ENCODE assay signal across 8 mouse cellular contexts in the genomic region with DNA sequence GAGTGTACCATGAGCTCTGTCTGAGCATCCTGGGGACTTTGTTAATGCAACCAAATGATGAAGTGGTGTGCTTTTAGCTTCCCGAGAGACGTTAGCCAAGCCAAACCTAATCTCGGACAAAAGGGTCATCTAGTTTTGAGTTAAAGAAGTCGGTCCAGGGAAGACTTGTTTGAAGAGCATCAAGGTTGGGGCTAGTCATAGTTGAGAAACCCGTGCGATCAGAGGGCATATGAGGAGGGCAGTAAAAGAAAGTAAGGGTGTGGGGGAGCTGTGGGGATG. TPM values are rescaled to one million over a fixed set of nuclear protein-coding genes. Genes with fewer than 3 reads are reported as not detected.
DNase-seq lines count a peak whose midpoint lies in the region; ATAC-seq and TF ChIP-seq lines count a peak whose summit lies in the region.

No protein-coding gene starts in this region.

- WGBS in embryonic facial prominence, embryonic 10.5 days: 14% methylated on average over 6 of the region's 6 CpGs
- WGBS in intestine, embryonic 14.5 days: 4% methylated on average over 6 of the region's 6 CpGs
- 7% methylated on average over 6 of the region's 6 CpGs for WGBS in neural tube, embryonic 13.5 days

- no peak for ATAC-seq in intestine, embryonic 14.5 days (replicated peaks; ENCODE audit: low FRiP score, low TSS enrichment, low read depth)
- no peak for ATAC-seq in neural tube, embryonic 13.5 days (ENCODE audit: low read depth)

- intact Hi-C loops in left cerebral cortex, adult 2 months (cut with DNase I): no loop called here
- intact Hi-C loops in left cerebral cortex, postnatal 36 days (cut with DNase I): no loop called here

- TF ChIP-seq CTCF in left cerebral cortex, adult 2 months (IDR thresholded peaks at IDR 0.05): no peak

- peak overlapping the region; percentile 85 for H3K9ac ChIP-seq in intestine, embryonic 14.5 days (ENCODE audit: low read length)
- H3K9ac ChIP-seq in neural tube, embryonic 13.5 days: peak overlapping the region; percentile 87

- DNase-seq in left cerebral cortex, adult 2 months (ENCODE audit: extremely low spot score in 1 of 2, low spot score in 2 of 2): no peak
- no peak for DNase-seq in left cerebral cortex, postnatal 36 days (ENCODE audit: low spot score in 2 of 2)
- DNase-seq in embryonic facial prominence, embryonic 10.5 days (ENCODE audit: low spot score): no peak
- DNase-seq in intestine, embryonic 14.5 days (ENCODE audit: low spot score): no peak
- no peak for DNase-seq in cerebellum, adult 9-11 months
- no peak for DNase-seq in spleen, adult 18-20 months
- no peak for DNase-seq in kidney, postnatal 25 days

- H3K4me2 ChIP-seq in intestine, embryonic 14.5 days (ENCODE audit: low read length): peak overlapping the region; percentile 85
- peak overlapping the region; percentile 95 for H3K4me2 ChIP-seq in neural tube, embryonic 13.5 days

- H3K4me1 ChIP-seq in embryonic facial prominence, embryonic 10.5 days: peaks cover 21% of the 10 kb centered on the region
- H3K4me1 ChIP-seq in intestine, embryonic 14.5 days (replicated peaks; ENCODE audit: control insufficient read depth, insufficient read depth, low read length): peaks cover 12% of the 10 kb centered on the region
- peaks cover 19% of the 10 kb centered on the region for H3K4me1 ChIP-seq in neural tube, embryonic 13.5 days (replicated peaks)

- H3K9me3 ChIP-seq in embryonic facial prominence, embryonic 10.5 days: no peaks in the 10 kb centered on the region
- no peaks in the 10 kb centered on the region for H3K9me3 ChIP-seq in intestine, embryonic 14.5 days (ENCODE audit: control insufficient read depth, low read length)
- no peaks in the 10 kb centered on the region for H3K9me3 ChIP-seq in neural tube, embryonic 13.5 days

- H3K36me3 ChIP-seq in embryonic facial prominence, embryonic 10.5 days (replicated peaks): peaks cover 80% of the 10 kb centered on the region
- peaks cover 67% of the 10 kb centered on the region for H3K36me3 ChIP-seq in intestine, embryonic 14.5 days (ENCODE audit: control insufficient read depth, insufficient read depth, low read length)
- peaks cover 74% of the 10 kb centered on the region for H3K36me3 ChIP-seq in neural tube, embryonic 13.5 days

- H3K27me3 ChIP-seq in embryonic facial prominence, embryonic 10.5 days (replicated peaks; ENCODE audit: low read depth, poor library complexity, severe bottlenecking): no peaks in the 10 kb centered on the region
- no peaks in the 10 kb centered on the region for H3K27me3 ChIP-seq in intestine, embryonic 14.5 days (replicated peaks; ENCODE audit: control insufficient read depth, insufficient read depth, low read length)
- no peaks in the 10 kb centered on the region for H3K27me3 ChIP-seq in neural tube, embryonic 13.5 days

- H3K4me3 ChIP-seq in left cerebral cortex, adult 2 months: peak overlapping the region; percentile 97
- H3K4me3 ChIP-seq in embryonic facial prominence, embryonic 10.5 days: peak overlapping the region; percentile 84
- peak overlapping the region; percentile 87 for H3K4me3 ChIP-seq in intestine, embryonic 14.5 days (ENCODE audit: low read depth, low read length)
- H3K4me3 ChIP-seq in neural tube, embryonic 13.5 days: peak overlapping the region; percentile 81

- peak overlapping the region; percentile 91; the same call in 1 of the 2 replicates for H3K27ac ChIP-seq in left cerebral cortex, adult 2 months
- H3K27ac ChIP-seq in embryonic facial prominence, embryonic 10.5 days (replicated peaks): peak overlapping the region; percentile 88
- peak overlapping the region; percentile 70; the same call in 1 of the 2 replicates for H3K27ac ChIP-seq in intestine, embryonic 14.5 days (ENCODE audit: low read depth)
- H3K27ac ChIP-seq in neural tube, embryonic 13.5 days (replicated peaks): peak overlapping the region; percentile 85

RNA-seq across cellular contexts. Expression of gene Scamp3, which starts 0.8 kb away (rescaled TPM):
- total RNA-seq in left cerebral cortex, adult 2 months (2021): 10 to 100 TPM; 64.0 to 64.7 TPM
- 10 to 100 TPM; 64.0 to 67.2 TPM for total RNA-seq in left cerebral cortex, postnatal 36 days (2021)
- 108 and 117 TPM in 2 replicates for polyA plus RNA-seq in embryonic facial prominence, embryonic 10.5 days (2016; fragmentation: Nextera tagmentation; extraction: Ambion mirVana)
- 98.1 and 101 TPM in 2 replicates for polyA plus RNA-seq in intestine, embryonic 14.5 days (2014; fragmentation: Nextera tagmentation; extraction: Ambion mirVana)
- 129 and 135 TPM in 2 replicates for polyA plus RNA-seq in neural tube, embryonic 13.5 days (2015; fragmentation: Nextera tagmentation; extraction: Ambion mirVana)

RNA-seq across cellular contexts. Expression of gene Fam189b, which starts 4.9 kb away (rescaled TPM):
- total RNA-seq in left cerebral cortex, adult 2 months (2021): 10 to 100 TPM; 56.9 to 60.4 TPM
- total RNA-seq in left cerebral cortex, postnatal 36 days (2021): 10 to 100 TPM; 59.3 to 60.3 TPM
- polyA plus RNA-seq in embryonic facial prominence, embryonic 10.5 days (2016; fragmentation: Nextera tagmentation; extraction: Ambion mirVana): 29.0 and 30.8 TPM in 2 replicates
- 27.6 and 29.3 TPM in 2 replicates for polyA plus RNA-seq in intestine, embryonic 14.5 days (2014; fragmentation: Nextera tagmentation; extraction: Ambion mirVana)
- polyA plus RNA-seq in neural tube, embryonic 13.5 days (2015; fragmentation: Nextera tagmentation; extraction: Ambion mirVana): 38.9 and 49.9 TPM in 2 replicates

RNA-seq across cellular contexts. Expression of gene Clk2, which starts 13.5 kb away (rescaled TPM):
- total RNA-seq in left cerebral cortex, adult 2 months (2021): 10 to 100 TPM; 45.6 to 46.3 TPM
- 10 to 100 TPM; 36.8 to 52.2 TPM for total RNA-seq in left cerebral cortex, postnatal 36 days (2021)
- 33.6 and 36.2 TPM in 2 replicates for polyA plus RNA-seq in embryonic facial prominence, embryonic 10.5 days (2016; fragmentation: Nextera tagmentation; extraction: Ambion mirVana)
- polyA plus RNA-seq in intestine, embryonic 14.5 days (2014; fragmentation: Nextera tagmentation; extraction: Ambion mirVana): 24.9 and 25.3 TPM in 2 replicates
- polyA plus RNA-seq in neural tube, embryonic 13.5 days (2015; fragmentation: Nextera tagmentation; extraction: Ambion mirVana): 27.5 and 30.6 TPM in 2 replicates

RNA-seq across cellular contexts. Expression of gene Hcn3, which starts 18.1 kb away (rescaled TPM):
- total RNA-seq in left cerebral cortex, adult 2 months (2021): 10 to 100 TPM; 14.9 to 20.9 TPM
- total RNA-seq in left cerebral cortex, postnatal 36 days (2021): 10 to 100 TPM; 12.9 to 19.1 TPM
- polyA plus RNA-seq in embryonic facial prominence, embryonic 10.5 days (2016; fragmentation: Nextera tagmentation; extraction: Ambion mirVana): 3.5 and 3.6 TPM in 2 replicates
- 1.8 and 2.5 TPM in 2 replicates for polyA plus RNA-seq in intestine, embryonic 14.5 days (2014; fragmentation: Nextera tagmentation; extraction: Ambion mirVana)
- 34.6 and 35.6 TPM in 2 replicates for polyA plus RNA-seq in neural tube, embryonic 13.5 days (2015; fragmentation: Nextera tagmentation; extraction: Ambion mirVana)

RNA-seq across cellular contexts. Expression of gene Gba, which starts 24.7 kb away (rescaled TPM):
- total RNA-seq in left cerebral cortex, adult 2 months (2021): 10 to 100 TPM; 64.9 to 66.8 TPM
- 10 to 100 TPM; 62.4 to 64.6 TPM for total RNA-seq in left cerebral cortex, postnatal 36 days (2021)
- polyA plus RNA-seq in embryonic facial prominence, embryonic 10.5 days (2016; fragmentation: Nextera tagmentation; extraction: Ambion mirVana): 33.8 and 33.9 TPM in 2 replicates
- polyA plus RNA-seq in intestine, embryonic 14.5 days (2014; fragmentation: Nextera tagmentation; extraction: Ambion mirVana): 39.2 and 41.0 TPM in 2 replicates
- polyA plus RNA-seq in neural tube, embryonic 13.5 days (2015; fragmentation: Nextera tagmentation; extraction: Ambion mirVana): 48.3 and 50.0 TPM in 2 replicates
